Comparison of ENCODE assay signal across 15 mouse cellular contexts in genomic region chr6:91619735-91620732, GRCm38 (mm10).
A peak's percentile ranks its signal among the peaks of the same experiment; 100 is the strongest.
DNase-seq lines count a peak whose midpoint lies in the region; ATAC-seq lines count a peak whose summit lies in the region.
"Had no signal": no experiment of that assay in that cellular context is flagged by ENCODE, and none has a peak within 500 bp of the region (broad histone marks: within the 10 kb centered on the region; RNA-seq: fewer than 3 reads in every experiment).

No protein-coding gene starts in this region.

- no peaks in the 10 kb centered on the region for H3K36me3 ChIP-seq in hindbrain, embryonic 10.5 days
- H3K36me3 ChIP-seq in hindbrain, embryonic 13.5 days: no peaks in the 10 kb centered on the region
- H3K36me3 ChIP-seq in limb, embryonic 15.5 days: no peaks in the 10 kb centered on the region
- H3K36me3 ChIP-seq: forebrain, embryonic 12.5 days; lung, embryonic 15.5 days; neural tube, embryonic 15.5 days had no signal

- DNase-seq in hindbrain, embryonic 10.5 days (ENCODE audit: low spot score): no peak
- DNase-seq in adipocyte (ENCODE audit: low spot score): peak; percentile 36
- peak; percentile 62 to 64 for DNase-seq in gastrocnemius, postnatal 36 days
- no peak for DNase-seq in adrenal gland, adult 18-20 months (ENCODE audit: low spot score in 2 of 2)
- no peak for DNase-seq in urinary bladder, postnatal 10 days (ENCODE audit: low spot score)
- DNase-seq: adrenal gland, postnatal 25 days; cerebellum, adult 11 months; kidney, postnatal 4 days; midbrain, embryonic 14.5 days had no signal

- no peaks in the 10 kb centered on the region for H3K9me3 ChIP-seq in hindbrain, embryonic 10.5 days
- H3K9me3 ChIP-seq in hindbrain, embryonic 13.5 days: no peaks in the 10 kb centered on the region
- no peaks in the 10 kb centered on the region for H3K9me3 ChIP-seq in limb, embryonic 15.5 days
- H3K9me3 ChIP-seq: forebrain, embryonic 12.5 days; lung, embryonic 15.5 days; neural tube, embryonic 15.5 days had no signal

- H3K4me3 ChIP-seq in hindbrain, embryonic 10.5 days: no peak overlapping the region
- no peak overlapping the region for H3K4me3 ChIP-seq in hindbrain, embryonic 13.5 days
- no peak overlapping the region for H3K4me3 ChIP-seq in limb, embryonic 15.5 days
- H3K4me3 ChIP-seq: forebrain, embryonic 12.5 days; lung, embryonic 15.5 days; neural tube, embryonic 15.5 days had no signal

- WGBS in hindbrain, embryonic 10.5 days: 80% methylated on average over 13 of the region's 13 CpGs
- WGBS in hindbrain, embryonic 13.5 days: 84% methylated on average over 13 of the region's 13 CpGs
- 70% methylated on average over 13 of the region's 13 CpGs for whole genome bisulfite sequencing in limb, embryonic 15.5 days

- no peaks in the 10 kb centered on the region for H3K27me3 ChIP-seq in hindbrain, embryonic 10.5 days (ENCODE audit: insufficient read depth, poor library complexity, severe bottlenecking)
- no peaks in the 10 kb centered on the region for H3K27me3 ChIP-seq in hindbrain, embryonic 13.5 days
- no peaks in the 10 kb centered on the region for H3K27me3 ChIP-seq in limb, embryonic 15.5 days
- H3K27me3 ChIP-seq: CH12.LX; forebrain, embryonic 12.5 days; lung, embryonic 15.5 days; neural tube, embryonic 15.5 days had no signal

- H3K27ac ChIP-seq in hindbrain, embryonic 10.5 days: peak overlapping the region; percentile 42; the same call in 1 of the 2 replicates
- no peak overlapping the region for H3K27ac ChIP-seq in hindbrain, embryonic 13.5 days
- H3K27ac ChIP-seq in limb, embryonic 15.5 days: 0 out of 2 replicates have a peak overlapping the region, but pooled peaks have one; percentile 17
- H3K27ac ChIP-seq: forebrain, embryonic 12.5 days; lung, embryonic 15.5 days; neural tube, embryonic 15.5 days had no signal

- ATAC-seq in hindbrain, embryonic 13.5 days (ENCODE audit: low FRiP score): no peak
- peak; percentile 65 for ATAC-seq in limb, embryonic 15.5 days (ENCODE audit: insufficient number of reproducible peaks, low FRiP score, low TSS enrichment, low read depth)

- H3K4me2 ChIP-seq in hindbrain, embryonic 13.5 days: no peak overlapping the region
- no peak overlapping the region for H3K4me2 ChIP-seq in limb, embryonic 15.5 days
- H3K4me2 ChIP-seq: forebrain, embryonic 12.5 days; lung, embryonic 15.5 days; neural tube, embryonic 15.5 days had no signal

- no peak overlapping the region for H3K9ac ChIP-seq in hindbrain, embryonic 13.5 days
- no peak overlapping the region for H3K9ac ChIP-seq in limb, embryonic 15.5 days
- H3K9ac ChIP-seq: forebrain, embryonic 12.5 days; lung, embryonic 15.5 days; neural tube, embryonic 15.5 days had no signal

- intact Hi-C loops in gastrocnemius, postnatal 36 days (cut with DNase I): loop anchor here (5.0 kb wide), 1 partner anchor 43 kb away; no protein-coding TSS in a partner anchor

- H3K4me1 ChIP-seq in hindbrain, embryonic 10.5 days (replicated peaks): peaks cover 36% of the 10 kb centered on the region
- H3K4me1 ChIP-seq in hindbrain, embryonic 13.5 days (replicated peaks): peaks cover 26% of the 10 kb centered on the region
- peaks cover 13% of the 10 kb centered on the region for H3K4me1 ChIP-seq in limb, embryonic 15.5 days

Comparison
In these comparisons a context has a peak if more than half of its experiments do, and no peak if none do; other contexts are left out.
1. DNase-seq: peak in adipocyte (single experiment) and gastrocnemius, postnatal 36 days (2 of 2); none in hindbrain, embryonic 10.5 days (single experiment), adrenal gland, adult 18-20 months (0 of 2) and urinary bladder, postnatal 10 days (single experiment).